Mouse (Mus musculus) limb, embryonic 11.5 days (tissue): ENCODE measurements around the gene Sfxn5. TPM values are rescaled to one million over a fixed set of nuclear protein-coding genes. Genes with fewer than 3 reads are reported as not detected.

ENCODE experiments used
- ATAC-seq: fragments of 200-750 bp; cut with Nextera tagmentation; 2 replicates; pipeline ENCODE4 v1.8.0; 2017; ENCODE audit warnings: low read depth; ENCODE audit not compliant: insufficient number of reproducible peaks, low FRiP score, low TSS enrichment
- DNase-seq: peaks from one replicate; pipeline ENCODE4 v3.0.0-alpha.2; 2015; ENCODE audit warnings: low spot score
- H3K27ac ChIP-seq: fragments of 300-500 bp; sonication (generic); replicated peaks from 2 replicates; pipeline ENCODE4 v1.5.1; 2014; ENCODE audit warnings: low read depth, mild to moderate bottlenecking, low read length
- H3K27me3 ChIP-seq: fragments of 300-500 bp; sonication (generic); 2 replicates; pipeline ENCODE4 v1.6.1; 2014; ENCODE audit warnings: mild to moderate bottlenecking, low read length, mixed read lengths; ENCODE audit not compliant: control insufficient read depth, insufficient read depth
- H3K36me3 ChIP-seq: fragments of 300-500 bp; sonication (generic); 2 replicates; pipeline ENCODE4 v1.6.1; 2014; ENCODE audit warnings: mild to moderate bottlenecking, low read length, moderate library complexity, mixed read lengths; ENCODE audit not compliant: control insufficient read depth, insufficient read depth
- H3K4me1 ChIP-seq: fragments of 300-500 bp; sonication (generic); 2 replicates; pipeline ENCODE4 v1.6.1; 2014; ENCODE audit warnings: low read length, mixed read lengths; ENCODE audit not compliant: control insufficient read depth, insufficient read depth
- H3K4me2 ChIP-seq: fragments of 300-500 bp; sonication (generic); 2 replicates; pipeline ENCODE4 v1.6.1; 2014; ENCODE audit warnings: low read depth, mild to moderate bottlenecking, moderate library complexity; ENCODE audit not compliant: severe bottlenecking
- H3K4me3 ChIP-seq: fragments of 300-500 bp; sonication (generic); 2 replicates; pipeline ENCODE4 v1.5.1; 2014; ENCODE audit warnings: low read depth, low read length
- H3K9ac ChIP-seq: fragments of 300-500 bp; sonication (generic); 2 replicates; pipeline ENCODE4 v1.6.1; 2014; ENCODE audit warnings: mild to moderate bottlenecking, low read length
- H3K9me3 ChIP-seq: fragments of 300-500 bp; sonication (generic); 2 replicates; pipeline ENCODE4 v1.6.1; 2016; ENCODE audit warnings: low read length; ENCODE audit not compliant: control insufficient read depth
- WGBS: fragments of 180-500 bp; shearing (Covaris S2); extraction: QIAGEN DNeasy Blood & Tissue Kit; methylation state at CpG from one replicate; pipeline ENCODE4 v1.1.7; 2014; 5-methylcytosine and 5-hydroxymethylcytosine counted together
- microRNA-seq: library from miRNA; unstranded; fragments of <30 nt; microRNA quantifications from one replicate; pipeline ENCODE4, GENCODE M21; 2016
- polyA plus RNA-seq: library from polyadenylated mRNA; unstranded; fragments of >200 nt; fragmentation: Nextera tagmentation; extraction: Ambion mirVana; gene quantifications from 2 replicates; pipeline ENCODE4 v1.2.1, GENCODE M21; 2014

Sfxn5 gene
- polyA plus RNA-seq, 1 experiment from 2014 or later = 4.8 TPM

DNA sequence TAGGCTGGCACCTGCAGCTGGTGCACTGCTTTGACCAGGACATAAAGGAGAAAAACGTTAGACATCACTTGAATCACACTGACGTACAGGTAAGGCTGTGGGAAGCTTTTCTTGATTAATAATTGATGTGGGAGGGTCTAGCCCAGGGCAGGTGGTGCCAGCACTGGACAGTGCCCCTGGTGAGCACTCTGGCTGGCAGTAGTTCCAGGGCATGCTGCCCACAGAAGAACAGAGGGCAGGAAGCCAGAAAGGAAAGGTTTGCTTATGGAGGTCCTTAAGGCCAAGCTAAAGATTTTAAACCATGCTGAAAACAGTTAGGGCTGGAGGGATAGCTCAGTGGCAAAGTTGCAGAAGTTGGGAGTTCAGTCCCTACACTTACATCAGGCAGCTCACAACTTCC, 153.2 kb downstream of the Sfxn5 start:
- Histone ChIP-seq H3K27ac (no peak overlapping the region), H3K9me3 (no peaks in the 10 kb centered on the region), H3K27me3 (peaks cover 9% of the 10 kb centered on the region), H3K36me3 (no peaks in the 10 kb centered on the region), H3K9ac (no peak overlapping the region), H3K4me3 (no peak overlapping the region), H3K4me1 (no peaks in the 10 kb centered on the region), H3K4me2 (no peak overlapping the region)
- WGBS = 60% methylated on average over 2 of the region's 2 CpGs
- ATAC-seq (no peak), DNase-seq (no peak)

DNA sequence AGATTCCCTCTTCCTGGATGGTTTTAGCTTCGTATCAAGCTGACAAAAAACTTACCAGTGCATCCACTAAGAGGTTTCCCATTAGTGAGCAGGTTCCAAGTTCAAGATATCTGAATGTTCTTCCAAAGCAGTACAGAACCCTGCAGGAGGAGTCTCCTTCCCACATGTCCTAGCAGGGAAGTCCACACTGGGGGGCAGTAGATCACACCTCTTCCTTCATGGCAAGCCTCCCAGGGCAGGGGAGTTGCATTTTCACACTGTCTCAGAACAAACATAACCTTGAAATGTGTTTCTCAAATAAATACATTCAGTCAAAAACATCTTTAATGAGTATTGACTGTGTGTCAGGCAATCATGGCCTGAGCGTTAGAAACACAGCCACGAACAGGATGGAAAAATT, 153.7 kb downstream of the Sfxn5 start:
- Histone ChIP-seq H3K27me3 (peaks cover 8% of the 10 kb centered on the region), H3K4me1 (no peaks in the 10 kb centered on the region), H3K27ac (no peak overlapping the region), H3K4me3 (no peak overlapping the region), H3K9ac (no peak overlapping the region), H3K9me3 (no peaks in the 10 kb centered on the region), H3K36me3 (no peaks in the 10 kb centered on the region), H3K4me2 (no peak overlapping the region)
- ATAC-seq (no peak), DNase-seq (no peak)
- 73% methylated on average over 3 of the region's 3 CpGs for WGBS

DNA sequence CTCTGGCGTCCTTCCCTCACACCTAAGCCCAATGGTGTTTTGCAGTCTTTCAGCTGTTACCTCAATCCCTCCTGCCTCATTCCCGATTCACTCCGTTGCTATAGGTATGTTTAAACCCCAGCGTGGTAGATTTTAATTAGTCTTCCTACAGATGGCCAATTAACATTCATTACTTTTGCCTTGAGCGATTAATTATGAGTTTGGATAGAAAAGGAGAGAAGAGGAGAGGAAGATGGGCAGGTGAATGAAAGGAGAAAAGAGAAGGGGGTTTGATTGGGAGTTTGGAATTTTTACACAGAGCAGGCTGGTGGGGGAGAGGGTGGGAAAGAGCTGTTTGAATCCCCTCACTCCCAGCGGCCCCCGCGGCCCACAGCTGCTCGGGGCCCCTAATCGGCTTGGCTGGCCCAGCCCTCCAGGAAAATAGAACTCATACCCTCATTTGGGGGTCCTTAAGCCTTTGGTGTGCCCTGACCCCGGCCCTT, 167.7 kb downstream of the Sfxn5 start:
- Histone ChIP-seq H3K36me3 (no peaks in the 10 kb centered on the region), H3K9me3 (no peaks in the 10 kb centered on the region), H3K9ac (no peak overlapping the region), H3K4me3 (no peak overlapping the region), H3K27me3 (no peaks in the 10 kb centered on the region), H3K4me2 (no peak overlapping the region), H3K4me1 (no peaks in the 10 kb centered on the region; the same call in 1 of the 2 replicates), H3K27ac (no peak overlapping the region)
- WGBS = 44% methylated on average over 11 of the region's 11 CpGs
- ATAC-seq (no peak), DNase-seq (no peak)

Small RNA genes within 50 kb of the gene (microRNA-seq; reads per million reads assigned to microRNA genes)
- not detected for gene Mir705

Other genes with a start within 250 kb of the Sfxn5 start
- gene Spr, start 195.7 kb downstream of the Sfxn5 start, polyA plus RNA-seq = 63.3 and 77.8 TPM in 2 replicates
- 0.34 and 1.4 TPM in 2 replicates for gene Emx1, start 146.0 kb downstream of the Sfxn5 start, polyA plus RNA-seq
- gene Rab11fip5, start 41.2 kb upstream of the Sfxn5 start, polyA plus RNA-seq = 3.1 and 3.4 TPM in 2 replicates
- not detected in 2 replicates for gene Noto, start 90.5 kb upstream of the Sfxn5 start, polyA plus RNA-seq
- gene Smyd5, start 98.6 kb upstream of the Sfxn5 start, polyA plus RNA-seq = 60.4 and 61.8 TPM in 2 replicates
- gene Cct7, start 118.1 kb upstream of the Sfxn5 start, polyA plus RNA-seq = 706 and 718 TPM in 2 replicates
- 19.6 and 20.9 TPM in 2 replicates for gene Pradc1, start 118.5 kb upstream of the Sfxn5 start, polyA plus RNA-seq
- 1.5 and 1.7 TPM in 2 replicates for gene Fbxo41, start 169.6 kb upstream of the Sfxn5 start, polyA plus RNA-seq
- gene Egr4, start 180.2 kb upstream of the Sfxn5 start, polyA plus RNA-seq = not detected in 2 replicates